Mouse (Mus musculus) ovary, adult 10 weeks (tissue): Measurements from ENCODE around the gene Mrpl39. TPM values are rescaled to one million over a fixed set of nuclear protein-coding genes. Genes with fewer than 3 reads are reported as not detected.

Source experiments
- polyA plus RNA-seq: library from polyadenylated mRNA; stranded (reverse); fragments of 350-450 nt; fragmentation: Illumina TruSeq; extraction: RNeasy Lipid Tissue Mini Kit (QIAGEN cat#74804); gene quantifications from one replicate; pipeline ENCODE4 v1.2.3, GENCODE M21; 2014

The Mrpl39 gene
- 46.7 TPM for polyA plus RNA-seq

DNA sequence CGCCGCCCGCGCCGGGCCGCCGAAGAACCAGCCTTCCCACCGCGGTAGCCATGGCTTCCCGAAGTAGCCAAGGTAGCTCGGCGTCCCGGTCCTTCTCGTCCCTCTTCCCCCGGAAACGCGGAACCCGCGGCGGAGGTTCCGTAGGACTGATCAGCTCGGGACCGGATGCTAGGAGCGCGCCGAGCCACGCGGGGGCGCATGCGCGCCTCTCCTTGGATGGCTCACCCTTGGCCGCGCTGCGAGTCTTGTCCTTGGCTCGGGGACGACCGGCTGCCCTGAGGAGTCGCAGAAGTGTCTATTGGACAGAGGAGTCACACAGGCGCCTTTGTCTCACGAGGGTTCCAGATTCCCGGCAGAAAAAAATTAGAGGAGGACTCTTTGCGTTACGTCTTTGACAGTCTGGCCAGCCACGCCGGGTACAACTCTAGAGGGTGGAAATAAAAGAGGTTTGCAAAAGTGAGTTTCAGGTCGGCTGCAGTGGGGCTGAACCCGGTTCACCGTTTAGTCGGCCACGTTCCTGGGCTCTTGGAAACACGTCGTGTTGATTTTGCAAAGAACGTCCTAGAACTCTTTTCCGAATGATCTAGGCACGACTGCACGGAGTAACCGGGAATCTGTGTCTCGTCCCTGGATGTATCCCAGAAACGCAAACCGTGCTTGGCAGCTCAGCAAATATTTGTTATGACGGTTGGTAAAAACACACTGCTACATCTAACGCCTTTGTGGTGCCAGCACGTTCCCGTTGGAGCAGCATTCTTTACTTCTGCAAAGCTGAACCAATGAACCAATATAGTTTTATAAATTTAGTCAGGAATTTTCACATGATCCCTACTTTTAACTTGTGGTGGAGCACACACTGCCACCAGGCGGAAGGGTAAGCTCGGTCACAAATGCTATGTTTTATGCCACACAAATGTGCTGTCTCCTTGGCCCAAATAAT is at the start of gene Mrpl39:
Gene Mrpl39, minus strand, starts transcription at position 577 of the 940 bp plus-strand sequence.

GRCm38 (mm10) chr16:84774003-84774703 is 38.6 kb upstream of the Mrpl39 start, which contains the start of gene Jam2:
TSS of gene Jam2 (plus strand) at chr16:84774123.

Other genes with a start within 250 kb of the Mrpl39 start
- gene A730009L09Rik, start 220.6 kb downstream of the Mrpl39 start, polyA plus RNA-seq: not detected
- 199 TPM for gene Jam2, start 38.4 kb upstream of the Mrpl39 start, polyA plus RNA-seq
- gene Gabpa, start 99.2 kb upstream of the Mrpl39 start, polyA plus RNA-seq: 117 TPM
- gene Atp5j, start 99.9 kb upstream of the Mrpl39 start, polyA plus RNA-seq: 1,716 TPM